Mouse (Mus musculus): ENCODE data around the gene Spdl1. TPM values are rescaled to one million over a fixed set of nuclear protein-coding genes. Genes with fewer than 3 reads are reported as not detected.

Spdl1 gene
- 6.0 and 12.6 TPM in 2 replicates for polyA plus RNA-seq (2012; rRNA removed)
- polyA plus RNA-seq (2014; fragmentation: Nextera tagmentation; extraction: Ambion mirVana), result 15.2 and 15.5 TPM in 2 replicates

- Histone ChIP-seq H3K36me3 (replicated peaks; ENCODE audit: control insufficient read depth, insufficient read depth, low read depth) (peaks cover 20% of the 10 kb centered on the region), H3K4me3 (ENCODE audit: insufficient read depth in 1 of 2, low read depth in 2 of 2, low read length in 2 of 2) (peak within 1 kb of the TSS; percentile 84 to 99), H3K9me3 (ENCODE audit: control insufficient read depth, low read length) (no peaks in the 10 kb centered on the region), H3K4me2 (ENCODE audit: low read depth) (peak within 1 kb of the TSS; percentile 95), H3K27ac (peak within 1 kb of the TSS; percentile 52), H3K27me3 (ENCODE audit: control insufficient read depth, insufficient read depth, low read length) (no peaks in the 10 kb centered on the region), H3K4me1 (replicated peaks; ENCODE audit: control insufficient read depth in 2 of 2, insufficient read depth in 2 of 2, low read length in 1 of 2) (peaks cover 9 to 10% of the 10 kb centered on the region in 2 experiments), H3K9ac (replicated peaks) (peak within 1 kb of the TSS; percentile 89)
- peak; percentile 94 to 96 (median 95) for DNase-seq (ENCODE audit: low read depth in 3 of 3, low spot score in 3 of 3)
- 0% methylated on average over 49 of the region's 49 CpGs for WGBS (ENCODE audit: insufficient replicate concordance)
- ATAC-seq (ENCODE audit: insufficient read depth), result peak; percentile 96
- peak; percentile 68 for TF ChIP-seq EP300 (IDR thresholded peaks at IDR 0.05; ENCODE audit: low read depth)
- TF ChIP-seq CTCF (IDR thresholded peaks at IDR 0.05; ENCODE audit: low read depth), result peak; percentile 11
Measured at GRCm38 (mm10) chr11:34833318-34834086, at the start of gene Spdl1. Spdl1 (minus strand) TSS chr11:34833641.

- Histone ChIP-seq H3K4me2 (ENCODE audit: low read depth) (no peak overlapping the region), H3K27ac (no peak overlapping the region), H3K36me3 (replicated peaks; ENCODE audit: control insufficient read depth, insufficient read depth, low read depth) (no peaks in the 10 kb centered on the region), H3K9me3 (ENCODE audit: control insufficient read depth, low read length) (no peaks in the 10 kb centered on the region), H3K4me1 (replicated peaks; ENCODE audit: control insufficient read depth in 2 of 2, insufficient read depth in 2 of 2, low read length in 1 of 2) (no peaks in the 10 kb centered on the region), H3K4me3 (ENCODE audit: insufficient read depth in 1 of 2, low read depth in 2 of 2, low read length in 2 of 2) (no peak overlapping the region), H3K9ac (replicated peaks) (no peak overlapping the region), H3K27me3 (ENCODE audit: control insufficient read depth, insufficient read depth, low read length) (no peaks in the 10 kb centered on the region)
- no peak for ATAC-seq (ENCODE audit: insufficient read depth)
- DNase-seq (ENCODE audit: low read depth in 3 of 3, low spot score in 3 of 3), result no peak
- TF ChIP-seq CTCF (IDR thresholded peaks at IDR 0.05; ENCODE audit: low read depth), result peak; percentile 35
- TF ChIP-seq EP300 (IDR thresholded peaks at IDR 0.05; ENCODE audit: low read depth), result no peak
- 34% methylated on average over 5 of the region's 5 CpGs for WGBS (ENCODE audit: insufficient replicate concordance)
Measured at GRCm38 (mm10) chr11:34881528-34881927, 48.1 kb upstream of the Spdl1 start.

- Histone ChIP-seq H3K4me3 (ENCODE audit: insufficient read depth in 1 of 2, low read depth in 2 of 2, low read length in 2 of 2) (no peak overlapping the region), H3K36me3 (replicated peaks; ENCODE audit: control insufficient read depth, insufficient read depth, low read depth) (no peaks in the 10 kb centered on the region), H3K9ac (replicated peaks) (no peak overlapping the region), H3K4me1 (replicated peaks; ENCODE audit: control insufficient read depth in 2 of 2, insufficient read depth in 2 of 2, low read length in 1 of 2) (no peaks in the 10 kb centered on the region), H3K4me2 (ENCODE audit: low read depth) (no peak overlapping the region), H3K27ac (no peak overlapping the region), H3K27me3 (ENCODE audit: control insufficient read depth, insufficient read depth, low read length) (no peaks in the 10 kb centered on the region), H3K9me3 (ENCODE audit: control insufficient read depth, low read length) (no peaks in the 10 kb centered on the region)
- ATAC-seq (ENCODE audit: insufficient read depth) (no peak), DNase-seq (ENCODE audit: low read depth in 3 of 3, low spot score in 3 of 3) (no peak)
- 33% methylated on average over 1 of the region's 1 CpGs for WGBS (ENCODE audit: insufficient replicate concordance)
- TF ChIP-seq EP300 (IDR thresholded peaks at IDR 0.05; ENCODE audit: low read depth) (no peak), CTCF (IDR thresholded peaks at IDR 0.05; ENCODE audit: low read depth) (no peak)
Measured at GRCm38 (mm10) chr11:34879678-34880077, 46.2 kb upstream of the Spdl1 start.

- DNase-seq (ENCODE audit: low read depth in 3 of 3, low spot score in 3 of 3) (no peak), ATAC-seq (ENCODE audit: insufficient read depth) (no peak)
- Histone ChIP-seq H3K4me2 (ENCODE audit: low read depth) (no peak overlapping the region), H3K27me3 (ENCODE audit: control insufficient read depth, insufficient read depth, low read length) (no peaks in the 10 kb centered on the region), H3K4me1 (replicated peaks; ENCODE audit: control insufficient read depth in 2 of 2, insufficient read depth in 2 of 2, low read length in 1 of 2) (no peaks in the 10 kb centered on the region), H3K36me3 (replicated peaks; ENCODE audit: control insufficient read depth, insufficient read depth, low read depth) (no peaks in the 10 kb centered on the region), H3K27ac (no peak overlapping the region), H3K9me3 (ENCODE audit: control insufficient read depth, low read length) (no peaks in the 10 kb centered on the region), H3K4me3 (ENCODE audit: insufficient read depth in 1 of 2, low read depth in 2 of 2, low read length in 2 of 2) (no peak overlapping the region), H3K9ac (replicated peaks) (no peak overlapping the region)
- WGBS (ENCODE audit: insufficient replicate concordance), result 49% methylated on average over 2 of the region's 2 CpGs
- no peak for TF ChIP-seq CTCF (IDR thresholded peaks at IDR 0.05; ENCODE audit: low read depth)
- no peak for TF ChIP-seq EP300 (IDR thresholded peaks at IDR 0.05; ENCODE audit: low read depth)
Measured at GRCm38 (mm10) chr11:34873861-34874260, 40.4 kb upstream of the Spdl1 start.

GRCm38 (mm10) chr11:34872432-34872831 is 39.0 kb upstream of the Spdl1 start:
- Histone ChIP-seq H3K27ac (no peak overlapping the region), H3K4me2 (ENCODE audit: low read depth) (no peak overlapping the region), H3K9me3 (ENCODE audit: control insufficient read depth, low read length) (no peaks in the 10 kb centered on the region), H3K36me3 (replicated peaks; ENCODE audit: control insufficient read depth, insufficient read depth, low read depth) (no peaks in the 10 kb centered on the region), H3K4me1 (replicated peaks; ENCODE audit: control insufficient read depth in 2 of 2, insufficient read depth in 2 of 2, low read length in 1 of 2) (no peaks in the 10 kb centered on the region), H3K4me3 (ENCODE audit: insufficient read depth in 1 of 2, low read depth in 2 of 2, low read length in 2 of 2) (no peak overlapping the region), H3K9ac (replicated peaks) (no peak overlapping the region), H3K27me3 (ENCODE audit: control insufficient read depth, insufficient read depth, low read length) (no peaks in the 10 kb centered on the region)
- WGBS (ENCODE audit: insufficient replicate concordance), result 60% methylated on average over 2 of the region's 2 CpGs
- no peak for TF ChIP-seq EP300 (IDR thresholded peaks at IDR 0.05; ENCODE audit: low read depth)
- TF ChIP-seq CTCF (IDR thresholded peaks at IDR 0.05; ENCODE audit: low read depth), result no peak
- DNase-seq (ENCODE audit: low read depth in 3 of 3, low spot score in 3 of 3), result no peak
- no peak for ATAC-seq (ENCODE audit: insufficient read depth)
